8 mouse cellular contexts compared by ENCODE assay signal in the genomic region with DNA sequence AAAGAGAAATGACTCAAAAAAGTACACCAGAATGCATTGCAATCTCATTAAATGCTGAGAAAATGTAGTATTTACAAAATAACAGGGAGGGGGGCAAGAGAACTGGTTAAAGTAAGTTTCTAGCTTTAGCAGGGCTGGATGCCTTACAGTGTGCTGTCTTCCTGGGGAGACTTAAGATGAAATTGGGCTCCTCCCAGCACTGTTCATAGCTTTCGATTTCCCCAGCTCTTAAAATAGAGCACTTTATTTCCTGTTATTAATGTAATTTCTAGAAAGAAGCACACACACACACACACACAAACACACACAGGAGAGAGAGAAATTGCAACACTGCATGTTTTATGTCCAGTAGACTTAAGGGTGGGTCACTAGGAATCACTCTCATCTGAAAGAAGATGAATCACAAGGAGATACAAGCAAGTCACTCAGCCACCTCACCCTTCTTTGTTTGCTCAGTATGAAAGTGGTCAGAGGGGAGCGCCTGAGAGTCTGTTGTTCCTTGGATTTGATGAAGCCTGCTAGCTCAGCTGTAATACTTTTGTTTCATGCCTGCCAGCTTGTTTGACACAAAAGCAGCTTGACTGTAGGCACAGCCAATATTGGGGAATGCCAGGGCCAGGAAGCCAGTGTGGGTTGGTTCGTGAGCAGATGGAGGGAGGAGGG. TPM values are rescaled to one million over a fixed set of nuclear protein-coding genes. Genes with fewer than 3 reads are reported as not detected.
A peak's percentile ranks its signal among the peaks of the same experiment; 100 is the strongest.
DNase-seq lines count a peak whose midpoint lies in the region; ATAC-seq and TF ChIP-seq lines count a peak whose summit lies in the region.
"Not testable (repeated sequence)": the region's sequence is repeated elsewhere in the genome, so short reads cannot be mapped to it uniquely, and the experiment has no call there.
"Had no signal": no experiment of that assay in that cellular context is flagged by ENCODE, and none has a peak within 500 bp of the region (broad histone marks: within the 10 kb centered on the region; RNA-seq: fewer than 3 reads in every experiment).

No protein-coding gene starts in this region.

- peak; percentile 47 for DNase-seq in NIH3T3 (ENCODE audit: low read depth)
- peak; percentile 11 to 48 for DNase-seq in cerebellum, adult 2 months
- peak; percentile 21 for DNase-seq in gastrocnemius, adult 2 months
- peak; percentile 55 for DNase-seq in hindbrain, postnatal 0 days (ENCODE audit: low spot score)
- peak; percentile 56 to 71 for DNase-seq in layer of hippocampus, adult 8-10 months (ENCODE audit: low spot score in 2 of 2)
- peak; percentile 57 for DNase-seq in lung, postnatal 36 days
- DNase-seq in right cerebral cortex, postnatal 10 days (ENCODE audit: low spot score in 2 of 2), result peak; percentile 25 to 26

- TF ChIP-seq POLR2A in cerebellum, adult 2 months (IDR thresholded peaks at IDR 0.05; ENCODE audit: borderline replicate concordance, insufficient read depth, low read length), result not testable (repeated sequence)

- H3K27ac ChIP-seq in cerebellum, adult 2 months (ENCODE audit: insufficient read depth, low read length); hindbrain, postnatal 0 days: not testable (repeated sequence)
- peak overlapping the region; percentile 69 for H3K27ac ChIP-seq in gastrocnemius, adult 2 months

- not testable (repeated sequence) for TF ChIP-seq CTCF in cerebellum, adult 2 months (IDR thresholded peaks at IDR 0.05; ENCODE audit: borderline replicate concordance, insufficient read depth, low read depth, low read length); gastrocnemius, adult 2 months (IDR thresholded peaks at IDR 0.05); hindbrain, postnatal 0 days (IDR thresholded peaks at IDR 0.05; ENCODE audit: low read depth)

- H3K9me3 ChIP-seq in hindbrain, postnatal 0 days (ENCODE audit: low read length), result not testable (repeated sequence)

- H3K4me1 ChIP-seq in cerebellum, adult 2 months (ENCODE audit: control insufficient read depth, insufficient read depth, low read length); hindbrain, postnatal 0 days (ENCODE audit: insufficient read depth, low read length): not testable (repeated sequence)

- H3K9ac ChIP-seq in hindbrain, postnatal 0 days (replicated peaks; ENCODE audit: low read length), result not testable (repeated sequence)

- not testable (repeated sequence) for H3K4me3 ChIP-seq in cerebellum, adult 2 months (replicated peaks; ENCODE audit: insufficient read depth, low read depth, low read length); hindbrain, postnatal 0 days (ENCODE audit: low read length)
- H3K4me3 ChIP-seq in gastrocnemius, adult 2 months, result peak overlapping the region; percentile 70

- not testable (repeated sequence) for H3K36me3 ChIP-seq in hindbrain, postnatal 0 days (ENCODE audit: insufficient read depth, low read length)

- intact Hi-C loops in gastrocnemius, adult 2 months (cut with DNase I), result not testable (repeated sequence)

- ATAC-seq in hindbrain, postnatal 0 days, result peak; percentile 90

- WGBS in cerebellum, adult 2 months, result 8% methylated on average over 3 of the region's 3 CpGs
- 53% methylated on average over 3 of the region's 3 CpGs for WGBS in hindbrain, postnatal 0 days

- H3K27me3 ChIP-seq in cerebellum, adult 2 months (ENCODE audit: control insufficient read depth, insufficient read depth, low read length); hindbrain, postnatal 0 days (ENCODE audit: insufficient read depth, low read length): not testable (repeated sequence)

- H3K4me2 ChIP-seq in hindbrain, postnatal 0 days (ENCODE audit: low read depth, low read length), result not testable (repeated sequence)

RNA-seq across cellular contexts. Expression of a gene that starts 32.7 kb away (rescaled TPM):
- 0.11 and 0.14 TPM in 2 replicates for polyA plus RNA-seq in cerebellum, adult 2 months (2012; rRNA removed)
- 1 to 10 TPM; 1.1 to 3.3 TPM for total RNA-seq in gastrocnemius, adult 2 months (2021)
- 0.14 TPM in 1 of 2 replicates, not detected in the other for total RNA-seq in hindbrain, postnatal 0 days (2014; rRNA removed)
- 0.40 and 0.63 TPM in 2 replicates for polyA plus RNA-seq in hindbrain, postnatal 0 days (2015; fragmentation: Nextera tagmentation; extraction: Ambion mirVana)
- 1 to 10 TPM in 1 of 4 experiments, under 1 TPM in 2, not detected in 1; 0.45 to 1.1 (median 0.49) TPM for total RNA-seq in layer of hippocampus, adult 8-10 months (2022)
- total RNA-seq: left cerebral cortex, postnatal 25 days had no signal
